Mouse (Mus musculus) colon, adult 2 months (tissue): ENCODE measurements around the gene Slc19a3. TPM values are rescaled to one million over a fixed set of nuclear protein-coding genes. Genes with fewer than 3 reads are reported as not detected.

Experiments used
- polyA plus RNA-seq: library from polyadenylated mRNA; depleted of rRNA; stranded (reverse); fragments of >200 nt; gene quantifications from 2 replicates; pipeline ENCODE4 v1.2.3, GENCODE M21; 2012; rRNA removed

The Slc19a3 gene
- 0.10 and 0.25 TPM in 2 replicates for polyA plus RNA-seq

GRCm38 (mm10) chr1:83038109-83038672 lies at the start of gene Slc19a3:
Slc19a3 (minus strand) TSS chr1:83038448.

GRCm38 (mm10) chr1:83060643-83061042 lies 22.4 kb upstream of the Slc19a3 start, which contains the start of gene Krtap28-13:
Krtap28-13 (plus strand) TSS chr1:83060930.

GRCm38 (mm10) chr1:83059278-83059677 lies 21.0 kb upstream of the Slc19a3 start, which contains the start of gene A030005K14Rik:
A030005K14Rik (minus strand) TSS chr1:83059378.

GRCm38 (mm10) chr1:83044882-83045427 lies 6.7 kb upstream of the Slc19a3 start, which contains the start of gene Gm47969:
Gm47969 (plus strand) TSS chr1:83044932.

GRCm38 (mm10) chr1:83042380-83042779 lies 4.1 kb upstream of the Slc19a3 start, which contains the start of gene Krtap28-10:
Krtap28-10 (minus strand) TSS chr1:83042480.

GRCm38 (mm10) chr1:83000306-83000705 lies 37.9 kb downstream of the Slc19a3 start, which contains the start of gene Gm47959:
Gm47959 (plus strand) TSS chr1:83000548.

Other genes with a start within 250 kb of the Slc19a3 start
- 21.0 and 28.9 TPM in 2 replicates for gene Agfg1, start 199.0 kb downstream of the Slc19a3 start, polyA plus RNA-seq
- 0.90 and 0.91 TPM in 2 replicates for gene A030005L19Rik, start 125.1 kb downstream of the Slc19a3 start, polyA plus RNA-seq
- not detected in 2 replicates for gene A030014E15Rik, start 113.5 kb downstream of the Slc19a3 start, polyA plus RNA-seq
- not detected in 2 replicates for gene Gm6217, start 107.0 kb downstream of the Slc19a3 start, polyA plus RNA-seq
- not detected in 2 replicates for gene A030003K21Rik, start 95.1 kb downstream of the Slc19a3 start, polyA plus RNA-seq
- not detected in 2 replicates for gene Gm7544, start 82.4 kb downstream of the Slc19a3 start, polyA plus RNA-seq
- gene Gm47955, start 78.2 kb downstream of the Slc19a3 start, polyA plus RNA-seq = not detected in 2 replicates
- not detected in 2 replicates for gene Gm47959, start 37.9 kb downstream of the Slc19a3 start, polyA plus RNA-seq
- not detected in 2 replicates for gene Krtap28-10, start 4.0 kb upstream of the Slc19a3 start, polyA plus RNA-seq
- not detected in 2 replicates for gene Gm47969, start 6.5 kb upstream of the Slc19a3 start, polyA plus RNA-seq
- gene A030005K14Rik, start 20.9 kb upstream of the Slc19a3 start, polyA plus RNA-seq = not detected in 2 replicates
- gene Krtap28-13, start 22.5 kb upstream of the Slc19a3 start, polyA plus RNA-seq = not detected in 2 replicates
- gene Ccl20, start 78.3 kb upstream of the Slc19a3 start, polyA plus RNA-seq = 7.9 and 9.1 TPM in 2 replicates
- 0.08 TPM in 1 of 2 replicates, not detected in the other for gene Daw1, start 121.3 kb upstream of the Slc19a3 start, polyA plus RNA-seq